Mouse (Mus musculus) embryonic facial prominence, embryonic 14.5 days (tissue): ENCODE results near the gene Itga2. TPM values are rescaled to one million over a fixed set of nuclear protein-coding genes. Genes with fewer than 3 reads are reported as not detected.
A peak's percentile ranks its signal among the peaks of the same experiment; 100 is the strongest.

Source experiments
- ATAC-seq: fragments of 200-750 bp; cut with Nextera tagmentation; 2 replicates; pipeline ENCODE4 v1.8.0; 2017; ENCODE audit warnings: low read depth, moderate number of reproducible peaks, moderate TSS enrichment
- DNase-seq: peaks from one replicate; pipeline ENCODE4 v3.0.0-alpha.2; 2015; ENCODE audit warnings: low spot score
- H3K27ac ChIP-seq: fragments of 300-500 bp; sonication (generic); replicated peaks from 2 replicates; pipeline ENCODE4 v1.5.1; 2014; ENCODE audit warnings: low read depth, mild to moderate bottlenecking, low read length, moderate library complexity
- H3K27me3 ChIP-seq: fragments of 300-500 bp; sonication (generic); replicated peaks from 2 replicates; pipeline ENCODE4 v1.6.1; 2014; ENCODE audit warnings: low read length; ENCODE audit not compliant: control insufficient read depth, insufficient read depth
- H3K36me3 ChIP-seq: fragments of 300-500 bp; sonication (generic); 2 replicates; pipeline ENCODE4 v1.6.1; 2014; ENCODE audit warnings: low read length, mixed read lengths; ENCODE audit not compliant: control insufficient read depth, insufficient read depth
- H3K4me1 ChIP-seq: fragments of 300-500 bp; sonication (generic); 2 replicates; pipeline ENCODE4 v1.6.1; 2014; ENCODE audit warnings: antibody characterized with exemption, low read length; ENCODE audit not compliant: control insufficient read depth, insufficient read depth
- H3K4me2 ChIP-seq: fragments of 300-500 bp; sonication (generic); 2 replicates; pipeline ENCODE4 v1.6.1; 2014; ENCODE audit warnings: low read depth, mild to moderate bottlenecking, low read length, moderate library complexity, mixed read lengths
- H3K4me3 ChIP-seq: fragments of 300-500 bp; sonication (generic); 2 replicates; pipeline ENCODE4 v1.5.1; 2014; ENCODE audit warnings: low read depth, mild to moderate bottlenecking, low read length
- H3K9ac ChIP-seq: fragments of 300-500 bp; sonication (generic); 2 replicates; pipeline ENCODE4 v1.6.1; 2014; ENCODE audit warnings: low read depth, mild to moderate bottlenecking, low read length, moderate library complexity, mixed read lengths
- H3K9me3 ChIP-seq: fragments of 300-500 bp; sonication (generic); 2 replicates; pipeline ENCODE4 v1.6.1; 2016; ENCODE audit warnings: low read length; ENCODE audit not compliant: control insufficient read depth
- WGBS: fragments of 180-500 bp; shearing (Covaris S2); extraction: QIAGEN DNeasy Blood & Tissue Kit; methylation state at CpG from one replicate; pipeline ENCODE4 v1.1.7; 2014; 5-methylcytosine and 5-hydroxymethylcytosine counted together
- polyA plus RNA-seq: library from polyadenylated mRNA; unstranded; fragments of >200 nt; fragmentation: Nextera tagmentation; extraction: Ambion mirVana; gene quantifications from 2 replicates; pipeline ENCODE4 v1.2.1, GENCODE M21; 2014

Itga2 gene
- polyA plus RNA-seq, 1 experiment from 2014 or later, result 3.4 TPM

DNA sequence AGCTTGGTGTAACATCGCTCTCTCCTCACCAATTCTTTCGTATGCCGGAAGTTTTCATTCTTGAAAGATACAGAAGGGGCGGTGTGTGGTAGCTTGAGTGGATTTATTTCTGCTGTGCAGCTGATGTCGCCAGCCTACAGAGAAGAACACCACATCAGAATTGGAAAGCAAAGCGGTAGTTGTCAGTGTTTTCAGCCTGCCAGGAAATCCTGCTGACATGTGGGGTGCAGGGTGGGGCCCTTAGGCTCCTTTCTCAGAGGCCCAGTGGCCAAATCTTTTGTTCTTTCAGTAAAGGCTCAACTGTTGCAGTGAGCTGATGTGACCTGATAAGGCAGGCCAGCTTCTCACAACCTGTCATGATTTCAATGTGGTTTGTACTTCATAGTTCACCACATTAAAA lies 86.1 kb downstream of the Itga2 start:
- Histone ChIP-seq H3K27me3 (no peaks in the 10 kb centered on the region), H3K9me3 (no peaks in the 10 kb centered on the region), H3K4me3 (no peak overlapping the region), H3K4me2 (no peak overlapping the region), H3K4me1 (no peaks in the 10 kb centered on the region), H3K27ac (no peak overlapping the region), H3K36me3 (no peaks in the 10 kb centered on the region), H3K9ac (no peak overlapping the region)
- ATAC-seq (no peak), DNase-seq (no peak)
- 85% methylated on average over 6 of the region's 6 CpGs for WGBS

DNA sequence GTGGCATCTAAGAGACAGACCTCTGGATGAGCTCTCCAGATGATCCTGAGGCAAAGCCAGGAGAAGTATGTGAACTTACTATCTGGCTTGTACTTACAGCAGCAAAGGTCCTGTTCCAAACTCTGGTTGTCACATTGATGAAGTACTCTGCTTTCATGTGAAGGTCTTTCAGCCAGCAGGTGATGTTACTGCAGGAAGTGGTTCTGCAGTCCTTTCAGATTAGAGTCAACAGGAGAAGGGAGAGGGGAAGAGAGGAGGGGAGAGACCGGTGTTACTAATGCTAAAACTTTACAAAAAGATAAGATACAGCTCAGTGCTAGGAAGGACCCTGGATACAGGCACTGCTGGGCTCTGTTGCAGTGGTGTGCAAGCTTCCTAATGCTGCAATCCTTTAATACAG lies 88.6 kb downstream of the Itga2 start:
- Histone ChIP-seq H3K4me3 (no peak overlapping the region), H3K4me2 (no peak overlapping the region), H3K36me3 (no peaks in the 10 kb centered on the region), H3K9ac (no peak overlapping the region), H3K27me3 (no peaks in the 10 kb centered on the region), H3K27ac (no peak overlapping the region), H3K4me1 (peaks cover 11% of the 10 kb centered on the region), H3K9me3 (no peaks in the 10 kb centered on the region)
- no peak for ATAC-seq
- no peak for DNase-seq
- WGBS, result 86% methylated on average over 1 of the region's 1 CpGs

DNA sequence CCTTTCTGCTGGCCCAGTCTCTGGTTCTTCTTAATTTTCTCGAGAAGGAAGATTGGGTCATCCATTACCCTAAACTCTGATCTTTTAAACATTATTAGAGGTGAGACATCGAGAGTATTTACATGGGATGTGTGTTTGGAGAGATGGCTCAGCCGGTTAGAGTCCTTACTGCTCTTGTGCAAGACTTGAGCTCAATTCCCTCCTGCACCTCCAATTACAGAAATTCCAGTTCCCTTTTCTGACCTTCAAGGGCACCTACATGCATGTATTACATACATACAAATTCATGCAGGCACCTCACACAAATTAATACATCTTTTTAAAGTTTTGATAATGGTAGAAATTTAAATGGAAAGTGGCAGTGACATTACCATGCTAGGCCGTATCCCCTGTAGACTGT lies 91.4 kb downstream of the Itga2 start:
- no peak overlapping the region for H3K9ac ChIP-seq
- no peak overlapping the region for H3K4me3 ChIP-seq
- H3K27ac ChIP-seq, result no peak overlapping the region
- H3K9me3 ChIP-seq, result no peaks in the 10 kb centered on the region
- DNase-seq, result no peak
- 78% methylated on average over 4 of the region's 4 CpGs for WGBS
- 0 out of 2 replicates have a peak, but pooled peaks cover 5% of the 10 kb centered on the region for H3K36me3 ChIP-seq
- H3K4me1 ChIP-seq, result peaks cover 20% of the 10 kb centered on the region
- no peaks in the 10 kb centered on the region for H3K27me3 ChIP-seq
- ATAC-seq, result no peak
- no peak overlapping the region for H3K4me2 ChIP-seq

DNA sequence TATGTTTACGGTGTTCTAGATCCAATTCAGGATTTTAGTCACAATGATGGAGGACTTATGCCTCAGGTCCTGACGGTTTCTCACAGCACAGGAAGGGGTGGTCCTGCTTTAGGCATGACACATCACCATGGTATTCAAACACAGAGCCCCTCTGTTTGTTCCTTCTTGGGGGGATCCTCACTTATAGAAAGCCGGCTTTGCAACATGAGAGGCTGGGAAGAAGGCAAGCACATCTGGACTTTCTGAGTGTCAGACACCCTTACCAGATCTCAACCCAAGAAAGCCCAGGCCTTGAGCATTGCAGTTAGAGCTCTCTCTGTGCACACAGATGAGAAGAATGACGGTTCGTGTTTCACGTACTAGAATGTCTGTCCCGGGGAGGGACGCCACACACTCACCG lies 92.8 kb downstream of the Itga2 start:
- H3K36me3 ChIP-seq, result 0 out of 2 replicates have a peak, but pooled peaks cover 5% of the 10 kb centered on the region
- no peaks in the 10 kb centered on the region for H3K27me3 ChIP-seq
- no peak overlapping the region for H3K4me3 ChIP-seq
- 41% methylated on average over 9 of the region's 9 CpGs for WGBS
- H3K4me2 ChIP-seq, result no peak overlapping the region
- H3K9ac ChIP-seq, result no peak overlapping the region
- no peaks in the 10 kb centered on the region for H3K9me3 ChIP-seq
- DNase-seq (peak; percentile 60), ATAC-seq (peak; percentile 53)
- H3K27ac ChIP-seq, result peak overlapping the region; percentile 77
- peaks cover 20% of the 10 kb centered on the region for H3K4me1 ChIP-seq

DNA sequence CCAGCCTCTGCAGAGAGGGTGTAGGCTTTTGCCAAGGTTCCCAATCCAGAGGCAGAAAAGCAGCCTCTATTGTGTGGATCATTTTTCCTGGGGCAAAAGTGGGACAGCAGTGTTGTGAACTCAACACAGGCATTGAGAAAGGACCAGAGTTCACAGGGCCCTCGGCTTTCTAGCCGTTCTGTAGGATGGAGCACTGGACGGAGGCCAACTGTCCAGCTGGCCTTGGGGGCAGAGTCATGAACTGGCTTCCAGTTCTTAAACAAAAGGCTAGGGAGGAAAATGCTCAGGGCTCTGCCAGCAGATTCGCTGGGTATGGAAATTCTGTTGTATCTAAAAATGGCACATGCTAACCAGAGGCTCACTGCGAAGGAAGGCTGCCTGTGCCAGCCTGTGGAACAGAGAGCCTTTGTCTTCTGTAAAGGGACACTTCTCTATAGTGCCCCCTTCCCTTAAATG lies 93.3 kb downstream of the Itga2 start:
- 21% methylated on average over 5 of the region's 5 CpGs for WGBS
- no peaks in the 10 kb centered on the region for H3K27me3 ChIP-seq
- no peak overlapping the region for H3K4me3 ChIP-seq
- no peaks in the 10 kb centered on the region for H3K9me3 ChIP-seq
- H3K4me2 ChIP-seq, result peak overlapping the region; percentile 3; the same call in 1 of the 2 replicates
- peak; percentile 75 for DNase-seq
- H3K27ac ChIP-seq, result peak overlapping the region; percentile 77
- ATAC-seq, result peak; percentile 83
- H3K36me3 ChIP-seq, result 0 out of 2 replicates have a peak, but pooled peaks cover 5% of the 10 kb centered on the region
- no peak overlapping the region for H3K9ac ChIP-seq
- H3K4me1 ChIP-seq, result peaks cover 20% of the 10 kb centered on the region

DNA sequence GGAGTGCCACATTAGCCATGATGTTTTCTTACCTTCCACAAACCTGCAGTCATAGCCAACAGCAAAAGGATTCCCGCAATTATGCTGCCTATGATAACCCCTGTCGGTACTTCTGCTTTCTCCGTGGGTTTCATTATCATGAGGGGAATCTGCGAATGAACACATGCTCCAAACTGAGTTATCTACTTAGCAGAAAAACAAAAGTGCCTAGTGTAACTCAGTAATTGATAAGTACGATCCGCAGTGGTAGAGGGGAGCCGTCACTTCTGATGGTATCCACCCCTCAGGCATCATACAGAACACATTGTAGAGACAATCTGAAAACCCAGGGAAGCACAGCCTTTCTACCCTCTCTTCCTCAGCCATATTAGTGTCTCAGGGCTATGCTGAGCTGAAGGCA lies 94.8 kb downstream of the Itga2 start:
- Histone ChIP-seq H3K4me3 (no peak overlapping the region), H3K4me2 (no peak overlapping the region), H3K4me1 (peaks cover 20% of the 10 kb centered on the region), H3K9ac (no peak overlapping the region), H3K36me3 (0 out of 2 replicates have a peak, but pooled peaks cover 5% of the 10 kb centered on the region), H3K27ac (peak overlapping the region; percentile 15; the same call in 1 of the 2 replicates), H3K9me3 (no peaks in the 10 kb centered on the region), H3K27me3 (no peaks in the 10 kb centered on the region)
- DNase-seq (no peak), ATAC-seq (no peak)
- 79% methylated on average over 7 of the region's 7 CpGs for WGBS

DNA sequence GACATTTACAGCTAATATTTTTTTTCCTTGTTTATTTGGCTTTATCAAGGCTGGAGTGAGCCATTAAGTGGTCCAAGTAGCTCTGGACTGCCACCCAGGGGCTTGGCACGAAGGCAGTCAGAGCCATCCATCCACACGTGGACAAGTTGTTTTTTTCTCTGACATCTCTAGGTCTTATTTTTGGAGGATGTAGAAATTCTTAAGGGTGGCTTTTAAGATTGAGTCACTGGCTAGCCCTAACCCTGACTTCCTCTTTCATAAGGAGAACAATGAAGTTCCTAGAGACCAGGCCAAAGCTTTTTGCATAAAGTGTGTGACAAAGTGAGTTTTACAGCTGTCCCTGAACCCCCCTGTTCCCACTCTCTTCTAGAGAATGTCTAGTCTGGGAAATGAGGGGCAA lies 97.3 kb downstream of the Itga2 start:
- no peak overlapping the region for H3K9ac ChIP-seq
- peaks cover 20% of the 10 kb centered on the region for H3K4me1 ChIP-seq
- no peak for DNase-seq
- no peak overlapping the region for H3K27ac ChIP-seq
- H3K36me3 ChIP-seq, result peaks cover 23% of the 10 kb centered on the region
- H3K4me2 ChIP-seq, result no peak overlapping the region
- no peaks in the 10 kb centered on the region for H3K27me3 ChIP-seq
- WGBS, result 64% methylated on average over 2 of the region's 2 CpGs
- H3K9me3 ChIP-seq, result no peaks in the 10 kb centered on the region
- ATAC-seq, result no peak
- H3K4me3 ChIP-seq, result no peak overlapping the region

DNA sequence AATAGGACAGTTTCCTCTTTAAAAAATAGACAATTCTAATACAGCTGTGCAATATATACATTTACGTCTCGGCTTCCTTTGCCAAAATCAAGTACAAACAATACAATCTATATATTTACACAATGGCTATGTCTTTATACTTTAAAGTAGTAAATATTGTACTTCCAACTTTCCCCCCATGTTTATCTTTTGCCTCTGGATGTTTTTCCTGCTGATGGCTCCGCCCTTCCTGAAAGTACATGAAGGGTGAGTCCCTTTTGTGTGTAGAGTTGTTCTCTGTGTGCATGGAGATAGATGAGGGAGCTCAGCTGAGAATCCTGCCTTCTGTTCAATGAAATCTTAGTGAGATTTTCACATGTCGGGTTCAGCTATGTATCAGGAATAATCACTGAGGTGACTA lies 98.5 kb downstream of the Itga2 start:
- ATAC-seq (no peak), DNase-seq (no peak)
- Histone ChIP-seq H3K9me3 (no peaks in the 10 kb centered on the region), H3K4me3 (no peak overlapping the region), H3K27ac (no peak overlapping the region), H3K4me1 (peaks cover 9% of the 10 kb centered on the region), H3K36me3 (peaks cover 31% of the 10 kb centered on the region), H3K4me2 (no peak overlapping the region), H3K27me3 (no peaks in the 10 kb centered on the region), H3K9ac (no peak overlapping the region)
- 88% methylated on average over 4 of the region's 4 CpGs for WGBS

DNA sequence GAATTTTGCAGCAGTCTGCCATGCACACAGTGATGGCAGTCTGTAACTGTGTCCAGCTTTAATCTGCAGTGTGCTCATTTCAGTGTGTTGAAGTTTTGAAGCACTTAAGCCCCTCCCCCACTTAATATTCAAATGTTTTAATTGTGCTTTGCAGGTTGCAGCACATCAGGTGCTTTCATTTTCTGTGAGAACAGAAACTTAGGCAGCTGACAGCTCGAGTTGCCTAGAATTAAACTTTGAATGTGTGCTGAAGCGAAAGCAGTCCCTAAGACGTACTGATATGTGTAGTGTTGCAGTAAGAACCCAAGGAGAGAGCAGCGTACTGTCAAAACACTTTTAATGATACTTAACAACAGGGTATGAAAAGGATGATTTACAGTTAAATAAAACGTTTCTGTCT lies 99.1 kb downstream of the Itga2 start:
- Histone ChIP-seq H3K27me3 (no peaks in the 10 kb centered on the region), H3K4me3 (no peak overlapping the region), H3K27ac (no peak overlapping the region), H3K9me3 (no peaks in the 10 kb centered on the region), H3K36me3 (peaks cover 37% of the 10 kb centered on the region), H3K4me1 (peaks cover 4% of the 10 kb centered on the region), H3K9ac (no peak overlapping the region), H3K4me2 (no peak overlapping the region)
- DNase-seq, result no peak
- ATAC-seq, result no peak
- WGBS, result 69% methylated on average over 5 of the region's 5 CpGs
